In the genomic region with DNA sequence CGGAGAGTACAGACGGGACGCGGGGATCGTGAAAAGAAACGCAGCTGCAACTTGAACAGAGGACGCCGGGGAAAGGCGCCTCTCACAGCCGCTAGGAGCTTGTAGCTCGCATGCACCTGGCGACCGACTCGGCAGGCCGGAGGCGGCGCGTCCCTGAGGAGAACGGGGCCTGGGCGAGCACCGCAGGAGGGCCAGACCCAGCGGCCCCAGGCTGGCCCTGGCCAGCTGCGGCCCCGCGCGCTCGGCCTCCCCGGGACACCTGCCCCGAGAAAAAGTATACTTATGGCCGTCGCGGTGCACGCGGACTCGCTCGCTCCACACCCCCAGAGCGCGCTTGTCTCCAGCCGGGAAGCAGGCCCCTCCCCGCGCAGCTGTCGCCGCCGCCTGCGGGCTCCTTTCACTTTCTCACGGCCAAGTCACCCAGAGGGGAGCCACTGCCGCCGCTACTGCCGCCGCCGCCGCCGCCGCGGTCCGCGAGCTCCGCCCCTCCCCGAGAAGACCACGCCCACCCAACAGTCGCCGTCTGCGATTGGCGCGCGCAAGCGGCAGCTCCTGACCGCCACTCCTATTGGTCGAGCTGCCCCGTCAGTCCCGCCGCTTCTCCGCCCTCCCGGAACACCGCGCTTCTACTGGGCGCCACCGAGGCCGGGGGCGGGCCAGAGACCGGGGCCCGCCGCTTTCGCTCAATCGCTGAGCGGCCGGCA, we compare ENCODE assay signal across 8 mouse cellular contexts. TPM values are rescaled to one million over a fixed set of nuclear protein-coding genes. Genes with fewer than 3 reads are reported as not detected.
DNase-seq lines count a peak whose midpoint lies in the region; ATAC-seq lines count a peak whose summit lies in the region.

No protein-coding gene starts in this region.

- H3K27me3 ChIP-seq in hindbrain, embryonic 11.5 days (ENCODE audit: control insufficient read depth, insufficient read depth, low read length): no peaks in the 10 kb centered on the region

- H3K36me3 ChIP-seq in hindbrain, embryonic 11.5 days (ENCODE audit: control insufficient read depth, insufficient read depth, low read length): no peaks in the 10 kb centered on the region

- WGBS in hindbrain, embryonic 11.5 days: under 1% methylated on average over 51 of the region's 87 CpGs

- H3K4me3 ChIP-seq in hindbrain, embryonic 11.5 days (ENCODE audit: low read depth, low read length): peak overlapping the region; percentile 90

- H3K4me1 ChIP-seq in hindbrain, embryonic 11.5 days (replicated peaks; ENCODE audit: control insufficient read depth, insufficient read depth, low read length): peaks cover 2% of the 10 kb centered on the region; the same call in 1 of the 2 replicates

- peak overlapping the region; percentile 97 for H3K27ac ChIP-seq in hindbrain, embryonic 11.5 days (ENCODE audit: low read depth, low read length)

- ATAC-seq in frontal cortex, adult (ENCODE audit: low TSS enrichment): peak; percentile 89
- peak; percentile 97 for ATAC-seq in hindbrain, embryonic 11.5 days (ENCODE audit: low FRiP score)

- H3K4me2 ChIP-seq in hindbrain, embryonic 11.5 days (replicated peaks; ENCODE audit: low read depth, low read length): peak overlapping the region; percentile 51

- H3K9me3 ChIP-seq in hindbrain, embryonic 11.5 days (ENCODE audit: control insufficient read depth, low read length): no peaks in the 10 kb centered on the region

- DNase-seq in MN1 (ENCODE audit: low spot score): peak; percentile 99
- peak; percentile 97 for DNase-seq in cerebellum, adult 9-10 months
- peak; percentile 96 for DNase-seq in hindbrain, embryonic 11.5 days (ENCODE audit: low spot score)
- DNase-seq in layer of hippocampus, postnatal 10 days (ENCODE audit: low spot score in 2 of 2): peak; percentile 96 to 98
- DNase-seq in lung, postnatal 10 days: peak; percentile 99
- peak; percentile 98 for DNase-seq in ovary, postnatal 36 days (ENCODE audit: low spot score)
- DNase-seq in thymus, postnatal 25 days: peak; percentile 98

- peak overlapping the region; percentile 75 for H3K9ac ChIP-seq in hindbrain, embryonic 11.5 days (ENCODE audit: low read depth, low read length)

RNA-seq across cellular contexts. Expression of a gene that starts 0.5 kb away (rescaled TPM):
- polyA plus RNA-seq in hindbrain, embryonic 11.5 days (2014; fragmentation: Nextera tagmentation; extraction: Ambion mirVana): 9.4 and 20.0 TPM in 2 replicates
- total RNA-seq in layer of hippocampus, postnatal 10 days (2021): 100 to 1,000 TPM; 639 to 677 TPM

Comparison
In these comparisons a context has a peak if more than half of its experiments do, and no peak if none do; other contexts are left out.
1. Peak in every context shown above with its lines: DNase-seq, ATAC-seq, H3K4me3 ChIP-seq and H3K27ac ChIP-seq.